Mouse (Mus musculus): ENCODE results near the gene Scube2.

The Scube2 gene

GRCm38 (mm10) chr7:109795564-109795963 lies 69.9 kb downstream of the Scube2 start:
- ATAC-seq (ENCODE audit: low TSS enrichment), result no peak

GRCm38 (mm10) chr7:109794556-109794955 lies 70.9 kb downstream of the Scube2 start:
- no peak for ATAC-seq (ENCODE audit: low TSS enrichment)

GRCm38 (mm10) chr7:109792759-109793158 lies 72.7 kb downstream of the Scube2 start:
- no peak for ATAC-seq (ENCODE audit: low TSS enrichment)

GRCm38 (mm10) chr7:109790818-109791217 lies 74.7 kb downstream of the Scube2 start:
- ATAC-seq (ENCODE audit: low TSS enrichment), result no peak

- ATAC-seq (ENCODE audit: low TSS enrichment), result no peak
Observed at GRCm38 (mm10) chr7:109787860-109788259, 77.6 kb downstream of the Scube2 start.

GRCm38 (mm10) chr7:109783281-109783680 lies 82.2 kb downstream of the Scube2 start:
- ATAC-seq (ENCODE audit: low TSS enrichment), result no peak

- ATAC-seq (ENCODE audit: low TSS enrichment), result peak; percentile 85
Observed at GRCm38 (mm10) chr7:109781470-109782203, 83.8 kb downstream of the Scube2 start, which contains the start of gene Nrip3. Nrip3 (minus strand) TSS chr7:109782025.

- peak; percentile 66 for ATAC-seq (ENCODE audit: low TSS enrichment)
Observed at GRCm38 (mm10) chr7:109781087-109781469, 84.4 kb downstream of the Scube2 start.

GRCm38 (mm10) chr7:109772251-109772650 lies 93.2 kb downstream of the Scube2 start:
- ATAC-seq (ENCODE audit: low TSS enrichment), result no peak

- ATAC-seq (ENCODE audit: low TSS enrichment), result no peak
Observed at GRCm38 (mm10) chr7:109768699-109769383, 96.6 kb downstream of the Scube2 start.

GRCm38 (mm10) chr7:109767575-109768350 lies 97.7 kb downstream of the Scube2 start:
- ATAC-seq (ENCODE audit: low TSS enrichment), result no peak

- no peak for ATAC-seq (ENCODE audit: low TSS enrichment)
Observed at GRCm38 (mm10) chr7:109764009-109764408, 101.5 kb downstream of the Scube2 start.

GRCm38 (mm10) chr7:109756291-109756690 lies 109.2 kb downstream of the Scube2 start:
- no peak for ATAC-seq (ENCODE audit: low TSS enrichment)

GRCm38 (mm10) chr7:109754034-109754433 lies 111.4 kb downstream of the Scube2 start:
- no peak for ATAC-seq (ENCODE audit: low TSS enrichment)

GRCm38 (mm10) chr7:109752008-109752925 lies 113.2 kb downstream of the Scube2 start, which contains the start of gene Tmem9b:
Tmem9b (minus strand) TSS chr7:109752875.
- ATAC-seq (ENCODE audit: low TSS enrichment), result peak; percentile 96

GRCm38 (mm10) chr7:109751427-109752007 lies 114.0 kb downstream of the Scube2 start:
- ATAC-seq (ENCODE audit: low TSS enrichment), result peak; percentile 28; the same call in 1 of the 2 replicates

Data from frontal cortex, adult (tissue).